Mouse (Mus musculus) C2C12 (cell line): ENCODE measurements around the gene Adam10.

Experiments
- CEBPB ChIP-seq: IDR thresholded peaks from one replicate; pipeline ENCODE4 v1.6.1; 2011; ENCODE audit warnings: low read depth, mild to moderate bottlenecking, control low read depth, moderate library complexity
- CTCF ChIP-seq: IDR thresholded peaks from one replicate; pipeline ENCODE4 v1.5.1; 2011; ENCODE audit not compliant: control insufficient read depth, insufficient read depth, insufficient read length
- FOSL1 ChIP-seq: IDR thresholded peaks from one replicate; pipeline ENCODE4 v1.8.0; 2011; ENCODE audit warnings: mild to moderate bottlenecking, low read length; ENCODE audit not compliant: poor library complexity, insufficient read depth, severe bottlenecking
- MAX ChIP-seq: IDR thresholded peaks from one replicate; pipeline ENCODE4 v1.6.1; 2011; ENCODE audit warnings: mild to moderate bottlenecking, control low read depth
- MYOD1 ChIP-seq: IDR thresholded peaks from one replicate; pipeline ENCODE4 v1.6.1; 2011; ENCODE audit warnings: low read depth; ENCODE audit not compliant: control insufficient read depth, insufficient read length
- USF1 ChIP-seq: IDR thresholded peaks from one replicate; pipeline ENCODE4 v1.6.1; 2011; ENCODE audit warnings: low read depth, mild to moderate bottlenecking, control low read depth, moderate library complexity

DNA sequence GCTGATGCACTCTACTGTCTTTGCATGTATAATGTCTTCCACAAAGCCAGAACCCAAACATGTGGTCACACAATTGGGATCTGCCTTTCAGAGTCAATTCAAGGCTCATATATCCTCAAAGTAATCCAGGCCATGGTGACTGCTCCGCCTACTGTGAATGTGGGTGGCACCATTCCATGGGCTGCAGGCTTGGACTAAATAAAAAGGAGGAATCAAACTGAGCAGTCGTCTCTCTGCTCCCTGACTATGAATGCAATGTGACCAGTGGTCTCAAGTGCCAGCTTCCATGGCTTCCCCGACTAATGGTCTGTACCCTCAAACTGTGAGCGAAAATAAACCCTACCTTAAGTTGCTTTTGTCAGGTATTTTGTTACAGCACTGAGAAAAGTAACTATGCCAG, 24.3 kb upstream of the Adam10 start:
- TF ChIP-seq CTCF = no peak
- no peak for TF ChIP-seq USF1
- no peak for TF ChIP-seq MAX
- no peak for TF ChIP-seq CEBPB
- TF ChIP-seq MYOD1 = no peak
- TF ChIP-seq FOSL1 = no peak
